ENCODE assay signal across 9 mouse cellular contexts in the genomic region with DNA sequence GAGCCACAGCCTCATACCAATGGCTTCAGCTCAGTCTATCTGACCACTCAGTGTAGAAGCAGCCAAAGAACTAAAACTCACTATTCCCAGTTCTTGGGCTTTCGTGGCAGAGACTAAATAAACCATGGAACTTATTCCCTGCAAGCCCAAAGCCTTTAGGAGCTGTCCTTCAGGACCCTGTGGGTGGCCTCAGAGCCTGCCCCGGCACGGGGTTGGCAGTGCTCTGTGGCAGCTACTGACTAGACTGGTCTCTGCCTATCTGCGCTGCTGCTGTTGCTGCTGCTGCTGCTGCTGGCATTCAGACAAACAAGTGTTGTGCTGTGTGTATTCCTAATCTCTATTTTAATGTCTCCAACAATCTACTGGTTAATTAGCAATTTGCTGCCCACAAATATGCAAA. TPM values are rescaled to one million over a fixed set of nuclear protein-coding genes. Genes with fewer than 3 reads are reported as not detected.
A peak's percentile ranks its signal among the peaks of the same experiment; 100 is the strongest.
DNase-seq lines count a peak whose midpoint lies in the region; ATAC-seq and TF ChIP-seq lines count a peak whose summit lies in the region.
"Had no signal": no experiment of that assay in that cellular context is flagged by ENCODE, and none has a peak within 500 bp of the region (broad histone marks: within the 10 kb centered on the region; RNA-seq: fewer than 3 reads in every experiment).

No protein-coding gene starts in this region.

- peaks cover 38% of the 10 kb centered on the region for H3K4me1 ChIP-seq in hindbrain, embryonic 14.5 days (replicated peaks; ENCODE audit: control insufficient read depth, insufficient read depth, low read length)
- peaks cover 39% of the 10 kb centered on the region for H3K4me1 ChIP-seq in neural tube, embryonic 12.5 days

- peak overlapping the region; percentile 62; the same call in 1 of the 2 replicates for H3K9ac ChIP-seq in hindbrain, embryonic 14.5 days
- H3K9ac ChIP-seq in neural tube, embryonic 12.5 days = no peak overlapping the region
- H3K9ac ChIP-seq: heart, embryonic 15.5 days had no signal

- peak overlapping the region; percentile 72; the same call in 1 of the 2 replicates for H3K4me3 ChIP-seq in layer of hippocampus, adult 2 months
- H3K4me3 ChIP-seq in hindbrain, embryonic 14.5 days (replicated peaks; ENCODE audit: low read length) = no peak overlapping the region
- H3K4me3 ChIP-seq in neural tube, embryonic 12.5 days = no peak overlapping the region
- H3K4me3 ChIP-seq: heart, embryonic 15.5 days had no signal

- no peak for TF ChIP-seq CTCF in layer of hippocampus, adult 2 months (conservative IDR thresholded peaks at IDR 0.05)

- ATAC-seq in hindbrain, embryonic 14.5 days (ENCODE audit: low FRiP score) = peak; percentile 49; the same call in 1 of the 2 replicates
- ATAC-seq in neural tube, embryonic 12.5 days (ENCODE audit: low FRiP score, low read depth) = no peak

- no peaks in the 10 kb centered on the region for H3K27me3 ChIP-seq in hindbrain, embryonic 14.5 days (ENCODE audit: control insufficient read depth, insufficient read depth, low read length)
- no peaks in the 10 kb centered on the region for H3K27me3 ChIP-seq in neural tube, embryonic 12.5 days (replicated peaks)

- no peaks in the 10 kb centered on the region for H3K36me3 ChIP-seq in hindbrain, embryonic 14.5 days (replicated peaks; ENCODE audit: control insufficient read depth, insufficient read depth)
- no peaks in the 10 kb centered on the region for H3K36me3 ChIP-seq in neural tube, embryonic 12.5 days
- H3K36me3 ChIP-seq: heart, embryonic 15.5 days had no signal

- DNase-seq in layer of hippocampus, adult 2 months (ENCODE audit: low spot score in 2 of 2) = peak in 1 of 2 experiments; percentile 10
- DNase-seq in layer of hippocampus, postnatal 36 days = no peak
- peak; percentile 71 for DNase-seq in embryo, embryonic 10 days (ENCODE audit: low spot score)
- DNase-seq in hindbrain, embryonic 14.5 days (ENCODE audit: low spot score) = peak; percentile 65
- no peak for DNase-seq in layer of hippocampus, adult 18-20 months (ENCODE audit: low spot score in 2 of 2)
- DNase-seq in right cerebral cortex, postnatal 14 days = no peak
- no peak for DNase-seq in right cerebral cortex, postnatal 25 days

- peak overlapping the region; percentile 89 for H3K4me2 ChIP-seq in hindbrain, embryonic 14.5 days (replicated peaks)
- peak overlapping the region; percentile 19; the same call in 1 of the 2 replicates for H3K4me2 ChIP-seq in neural tube, embryonic 12.5 days (replicated peaks)
- H3K4me2 ChIP-seq: heart, embryonic 15.5 days had no signal

- H3K27ac ChIP-seq in layer of hippocampus, adult 2 months = peak overlapping the region; percentile 82; the same call in 1 of the 2 replicates
- H3K27ac ChIP-seq in hindbrain, embryonic 14.5 days = peak overlapping the region; percentile 82
- H3K27ac ChIP-seq in neural tube, embryonic 12.5 days = no peak overlapping the region
- H3K27ac ChIP-seq: heart, embryonic 15.5 days had no signal

- H3K9me3 ChIP-seq in hindbrain, embryonic 14.5 days (ENCODE audit: control insufficient read depth, low read length) = no peaks in the 10 kb centered on the region
- H3K9me3 ChIP-seq in neural tube, embryonic 12.5 days = no peaks in the 10 kb centered on the region
- H3K9me3 ChIP-seq: heart, embryonic 15.5 days had no signal

- 4% methylated on average over 4 of the region's 4 CpGs for WGBS in hindbrain, embryonic 14.5 days
- 9% methylated on average over 4 of the region's 4 CpGs for WGBS in neural tube, embryonic 12.5 days

RNA-seq across cellular contexts. Expression of a gene that starts 1.1 kb away (rescaled TPM):
- total RNA-seq in layer of hippocampus, adult 2 months (2021) = 1 to 10 TPM; 7.7 to 8.5 TPM
- total RNA-seq in layer of hippocampus, postnatal 36 days (2021) = 10 to 100 TPM in 1 of 2 experiments, 1 to 10 TPM in 1; 9.8 to 10.0 TPM
- 7.7 and 9.1 TPM in 2 replicates for polyA plus RNA-seq in hindbrain, embryonic 14.5 days (2014; fragmentation: Nextera tagmentation; extraction: Ambion mirVana)
- polyA plus RNA-seq in neural tube, embryonic 12.5 days (2016; fragmentation: Nextera tagmentation; extraction: Ambion mirVana) = 2.8 and 3.7 TPM in 2 replicates
- total RNA-seq in layer of hippocampus, adult 18-20 months (2021) = 1 to 10 TPM; 7.2 to 8.6 TPM

Comparison
In these comparisons a context has a peak if more than half of its experiments do, and no peak if none do; other contexts are left out.
1. DNase-seq: peak in embryo, embryonic 10 days (single experiment) and hindbrain, embryonic 14.5 days (single experiment); none in layer of hippocampus, postnatal 36 days (0 of 2), layer of hippocampus, adult 18-20 months (0 of 2), right cerebral cortex, postnatal 14 days (single experiment) and right cerebral cortex, postnatal 25 days (single experiment).